Mouse (Mus musculus) hindbrain, embryonic 15.5 days (tissue): ENCODE measurements around the gene Ranbp2. TPM values are rescaled to one million over a fixed set of nuclear protein-coding genes. Genes with fewer than 3 reads are reported as not detected.
"Not testable (repeated sequence)": the region's sequence is repeated elsewhere in the genome, so short reads cannot be mapped to it uniquely, and the experiment has no call there.

Experiments used
- ATAC-seq: fragments of 200-750 bp; cut with Nextera tagmentation; 2 replicates; pipeline ENCODE4 v1.8.0; 2017; ENCODE audit warnings: low read depth, moderate number of reproducible peaks, moderate TSS enrichment; ENCODE audit not compliant: low FRiP score
- H3K27ac ChIP-seq: fragments of 300-500 bp; sonication (generic); replicated peaks from 2 replicates; pipeline ENCODE4 v1.5.1; 2015; ENCODE audit warnings: mild to moderate bottlenecking, inconsistent platforms
- H3K27me3 ChIP-seq: fragments of 300-500 bp; sonication (generic); 2 replicates; pipeline ENCODE4 v1.6.1; 2015; ENCODE audit warnings: control low read depth, inconsistent platforms
- H3K36me3 ChIP-seq: fragments of 300-500 bp; sonication (generic); 2 replicates; pipeline ENCODE4 v1.6.1; 2015; ENCODE audit warnings: control low read depth, inconsistent platforms
- H3K4me1 ChIP-seq: fragments of 300-500 bp; sonication (generic); replicated peaks from 2 replicates; pipeline ENCODE4 v1.6.1; 2015; ENCODE audit warnings: control low read depth, inconsistent platforms
- H3K4me2 ChIP-seq: fragments of 300-500 bp; sonication (generic); 2 replicates; pipeline ENCODE4 v1.6.1; 2015; ENCODE audit warnings: moderate library complexity, mild to moderate bottlenecking, inconsistent platforms
- H3K4me3 ChIP-seq: fragments of 300-500 bp; sonication (generic); 2 replicates; pipeline ENCODE4 v1.5.1; 2015; ENCODE audit warnings: mild to moderate bottlenecking, inconsistent platforms
- H3K9ac ChIP-seq: fragments of 300-500 bp; sonication (generic); 2 replicates; pipeline ENCODE4 v1.6.1; 2015; ENCODE audit warnings: inconsistent platforms
- H3K9me3 ChIP-seq: fragments of 300-500 bp; sonication (generic); 2 replicates; pipeline ENCODE4 v1.6.1; 2016; ENCODE audit warnings: control low read depth, inconsistent platforms
- WGBS: fragments of 180-500 bp; shearing (Covaris S2); methylation state at CpG from one replicate; pipeline ENCODE4 v1.1.7; 2015; 5-methylcytosine and 5-hydroxymethylcytosine counted together
- polyA plus RNA-seq: library from polyadenylated mRNA; unstranded; fragments of >200 nt; fragmentation: Nextera tagmentation; extraction: Ambion mirVana; gene quantifications from 2 replicates; pipeline ENCODE4 v1.2.1, GENCODE M21; 2015

Gene Ranbp2
- polyA plus RNA-seq, 1 experiment from 2014 or later = 13.5 TPM

GRCm38 (mm10) chr10:58498516-58498915, 51.8 kb downstream of the Ranbp2 start:
- 65% methylated on average over 2 of the region's 2 CpGs for WGBS
- no peaks in the 10 kb centered on the region for H3K27me3 ChIP-seq
- H3K9me3 ChIP-seq = no peaks in the 10 kb centered on the region
- H3K4me1 ChIP-seq = peaks cover 15% of the 10 kb centered on the region
- no peak for ATAC-seq
- H3K9ac ChIP-seq = peak overlapping the region; percentile 55
- H3K36me3 ChIP-seq = peaks cover 10% of the 10 kb centered on the region
- H3K4me2 ChIP-seq = peak overlapping the region; percentile 65
- H3K27ac ChIP-seq = no peak overlapping the region
- peak overlapping the region; percentile 61 for H3K4me3 ChIP-seq

GRCm38 (mm10) chr10:58529358-58529757, 82.6 kb downstream of the Ranbp2 start:
- no peak overlapping the region for H3K4me3 ChIP-seq
- H3K9me3 ChIP-seq = no peaks in the 10 kb centered on the region
- no peak overlapping the region for H3K27ac ChIP-seq
- no peak overlapping the region for H3K4me2 ChIP-seq
- no peak overlapping the region for H3K9ac ChIP-seq
- H3K36me3 ChIP-seq = peaks cover 7% of the 10 kb centered on the region; the same call in 1 of the 2 replicates
- no peak for ATAC-seq
- H3K4me1 ChIP-seq = no peaks in the 10 kb centered on the region
- 84% methylated on average over 1 of the region's 1 CpGs for WGBS
- no peaks in the 10 kb centered on the region for H3K27me3 ChIP-seq

GRCm38 (mm10) chr10:58530896-58531790, 84.4 kb downstream of the Ranbp2 start:
- H3K36me3 ChIP-seq = peaks cover 7% of the 10 kb centered on the region; the same call in 1 of the 2 replicates
- peaks cover 4% of the 10 kb centered on the region; the same call in 1 of the 2 replicates for H3K9me3 ChIP-seq
- H3K9ac ChIP-seq = no peak overlapping the region
- H3K4me1 ChIP-seq = no peaks in the 10 kb centered on the region
- H3K27me3 ChIP-seq = no peaks in the 10 kb centered on the region
- ATAC-seq = no peak
- no peak overlapping the region for H3K4me2 ChIP-seq
- no peak overlapping the region for H3K27ac ChIP-seq
- H3K4me3 ChIP-seq = no peak overlapping the region
- WGBS = 88% methylated on average over 10 of the region's 10 CpGs

GRCm38 (mm10) chr10:58532177-58532576, 85.5 kb downstream of the Ranbp2 start:
- no peaks in the 10 kb centered on the region for H3K4me1 ChIP-seq
- no peak overlapping the region for H3K9ac ChIP-seq
- no peak overlapping the region for H3K4me3 ChIP-seq
- peaks cover 4% of the 10 kb centered on the region; the same call in 1 of the 2 replicates for H3K9me3 ChIP-seq
- no peak for ATAC-seq
- peaks cover 7% of the 10 kb centered on the region; the same call in 1 of the 2 replicates for H3K36me3 ChIP-seq
- no peak overlapping the region for H3K4me2 ChIP-seq
- no peak overlapping the region for H3K27ac ChIP-seq
- no peaks in the 10 kb centered on the region for H3K27me3 ChIP-seq
- 93% methylated on average over 2 of the region's 2 CpGs for WGBS

- H3K27ac ChIP-seq, H3K27me3 ChIP-seq, H3K4me2 ChIP-seq, H3K4me3 ChIP-seq, H3K9me3 ChIP-seq, H3K9ac ChIP-seq, ATAC-seq, H3K4me1 ChIP-seq: not testable (repeated sequence)
- peaks cover 10% of the 10 kb centered on the region; the same call in 1 of the 2 replicates for H3K36me3 ChIP-seq
- WGBS = 82% methylated on average over 5 of the region's 5 CpGs
Observed at GRCm38 (mm10) chr10:58536276-58536675, 89.6 kb downstream of the Ranbp2 start.

GRCm38 (mm10) chr10:58540613-58541012, 93.9 kb downstream of the Ranbp2 start:
- Histone ChIP-seq H3K9me3 (no peaks in the 10 kb centered on the region), H3K4me2 (no peak overlapping the region), H3K4me3 (no peak overlapping the region), H3K9ac (no peak overlapping the region), H3K27me3 (no peaks in the 10 kb centered on the region), H3K4me1 (no peaks in the 10 kb centered on the region), H3K36me3 (0 out of 2 replicates have a peak, but pooled peaks cover 5% of the 10 kb centered on the region), H3K27ac (no peak overlapping the region)
- ATAC-seq = no peak
- WGBS = 45% methylated on average over 13 of the region's 13 CpGs

Other genes starting within 250 kb of the Ranbp2 start
- gene AW822073, start 222.0 kb upstream of the Ranbp2 start, polyA plus RNA-seq = not detected in 2 replicates
- not detected in 2 replicates for gene Duxf3, start 214.2 kb upstream of the Ranbp2 start, polyA plus RNA-seq
- not detected in 2 replicates for gene Gm4981, start 210.2 kb upstream of the Ranbp2 start, polyA plus RNA-seq
- gene Gcc2, start 191.4 kb upstream of the Ranbp2 start, polyA plus RNA-seq = 67.0 and 94.6 TPM in 2 replicates
- 55.9 and 59.2 TPM in 2 replicates for gene Lims1, start 123.5 kb upstream of the Ranbp2 start, polyA plus RNA-seq
- gene Ccdc138, start 51.0 kb downstream of the Ranbp2 start, polyA plus RNA-seq = 8.3 and 9.1 TPM in 2 replicates
- 0.05 and 0.13 TPM in 2 replicates for gene Edar, start 228.7 kb downstream of the Ranbp2 start, polyA plus RNA-seq